Mouse (Mus musculus) liver, adult (tissue): ENCODE measurements around the gene Gli1.

ENCODE experiments used
- GATA4 ChIP-seq: IDR thresholded peaks from 2 replicates; pipeline ENCODE4 v1.6.1; 2014; ENCODE audit warnings: mild to moderate bottlenecking, low read length; ENCODE audit not compliant: insufficient replicate concordance

Gene Gli1

GRCm38 (mm10) chr10:127281316-127281715 is 60.5 kb downstream of the Gli1 start:
- TF ChIP-seq GATA4: no peak
